Mouse (Mus musculus) liver, embryonic 11.5 days (tissue): Measurements from ENCODE around the gene Clrn1. TPM values are rescaled to one million over a fixed set of nuclear protein-coding genes. Genes with fewer than 3 reads are reported as not detected.

ENCODE experiments used
- polyA plus RNA-seq: library from polyadenylated mRNA; unstranded; fragments of >200 nt; fragmentation: Nextera tagmentation; extraction: Ambion mirVana; gene quantifications from 2 replicates; pipeline ENCODE4 v1.2.1, GENCODE M21; 2014

Gene Clrn1
- polyA plus RNA-seq, 1 experiment from 2014 or later: 0.21 TPM

Other genes with a start within 250 kb of the Clrn1 start
- not detected in 2 replicates for gene Erich6, start 248.1 kb downstream of the Clrn1 start, polyA plus RNA-seq
- 5.4 and 6.2 TPM in 2 replicates for gene Siah2, start 192.9 kb downstream of the Clrn1 start, polyA plus RNA-seq
- gene Mindy4b-ps, start 63.0 kb downstream of the Clrn1 start, polyA plus RNA-seq: not detected in 2 replicates
- gene Med12l, start 120.5 kb upstream of the Clrn1 start, polyA plus RNA-seq: 3.6 TPM in 2 replicates
- 2.3 and 2.8 TPM in 2 replicates for gene Gpr171, start 216.5 kb upstream of the Clrn1 start, polyA plus RNA-seq